Mouse (Mus musculus): ENCODE data around the gene Tcp10b. TPM values are rescaled to one million over a fixed set of nuclear protein-coding genes. Genes with fewer than 3 reads are reported as not detected.

Gene Tcp10b
- polyA plus RNA-seq, 1 experiment: not detected

Other genes starting within 250 kb of the Tcp10b start
- gene Mas1, start 193.0 kb upstream of the Tcp10b start, polyA plus RNA-seq (2012; rRNA removed): not detected in 2 replicates
- gene Mrgprh, start 185.1 kb upstream of the Tcp10b start, polyA plus RNA-seq (2012; rRNA removed): not detected in 2 replicates
- 0.32 and 0.88 TPM in 2 replicates for gene Pnldc1, start 150.9 kb upstream of the Tcp10b start, polyA plus RNA-seq (2012; rRNA removed)
- 29.9 and 32.9 TPM in 2 replicates for gene Tcp1, start 145.4 kb upstream of the Tcp10b start, polyA plus RNA-seq (2012; rRNA removed)
- 19.9 and 22.3 TPM in 2 replicates for gene Mrpl18, start 144.8 kb upstream of the Tcp10b start, polyA plus RNA-seq (2012; rRNA removed)
- 0.07 TPM in 1 of 2 replicates, not detected in the other for gene Acat3, start 120.5 kb upstream of the Tcp10b start, polyA plus RNA-seq (2012; rRNA removed)
- gene Acat2, start 100.4 kb upstream of the Tcp10b start, polyA plus RNA-seq (2012; rRNA removed): 3.5 and 4.6 TPM in 2 replicates
- gene Wtap, start 66.9 kb upstream of the Tcp10b start, polyA plus RNA-seq (2012; rRNA removed): 11.7 TPM in 2 replicates
- 98.9 and 191 TPM in 2 replicates for gene Sod2, start 54.3 kb upstream of the Tcp10b start, polyA plus RNA-seq (2012; rRNA removed)
- gene Gpr31b, start 8.8 kb upstream of the Tcp10b start, polyA plus RNA-seq (2012; rRNA removed): 0.41 and 0.62 TPM in 2 replicates
- 0.05 TPM in 1 of 2 replicates, not detected in the other for gene Unc93a, start 70.7 kb downstream of the Tcp10b start, polyA plus RNA-seq (2012; rRNA removed)
- gene Smok2a, start 160.1 kb downstream of the Tcp10b start, polyA plus RNA-seq (2012; rRNA removed): not detected in 2 replicates
- gene Smok2b, start 169.2 kb downstream of the Tcp10b start, polyA plus RNA-seq (2012; rRNA removed): not detected in 2 replicates